Mouse (Mus musculus): Measurements from ENCODE around the gene Tbccd1.

GRCm38 (mm10) chr16:22768661-22769060 lies 88.8 kb downstream of the Tbccd1 start:
- TF ChIP-seq CTCF (IDR thresholded peaks at IDR 0.05; ENCODE audit: low read depth, low read length) (no peak), GATA1 (IDR thresholded peaks at IDR 0.05; ENCODE audit: borderline replicate concordance, low read length) (no peak), TAL1 (conservative IDR thresholded peaks at IDR 0.05; ENCODE audit: low read depth, low read length) (no peak), GATA2 (IDR thresholded peaks at IDR 0.05; ENCODE audit: borderline replicate concordance, low read depth, low read length) (no peak), POLR2AphosphoS5 (IDR thresholded peaks at IDR 0.05; ENCODE audit: insufficient replicate concordance, low read depth, low read length) (no peak)

Measured in G1E (cell line).